Mouse (Mus musculus): ENCODE measurements at regions not wholly inside any gene's neighbourhood (a gene's known extent, or its start where the extent isn't known, plus 50 kb on each side); places are given as distances from the start of the nearest gene placed in this dataset.

DNA sequence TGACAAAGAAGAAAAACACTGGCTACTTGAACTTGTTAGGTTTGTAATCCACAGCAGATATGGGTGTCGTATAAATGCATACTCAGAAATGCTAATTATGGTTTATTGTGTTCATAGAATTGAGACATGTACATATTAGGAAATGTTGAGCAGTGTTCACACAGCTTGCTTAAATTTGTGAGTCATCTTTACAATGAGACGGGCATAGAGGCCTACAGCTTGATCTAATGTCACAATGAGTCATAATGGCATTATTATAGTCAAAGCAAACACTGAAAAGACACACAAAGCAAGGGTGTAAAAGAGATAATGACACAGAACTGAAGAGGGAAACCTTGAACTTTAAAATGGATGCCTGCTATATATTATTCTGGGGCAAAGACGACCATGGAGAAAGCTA, 103.7 kb upstream of the Akr1e1 start:
- no peak for TF ChIP-seq MYOD1 (IDR thresholded peaks at IDR 0.05; ENCODE audit: control insufficient read depth in 1 of 3, insufficient read length in 2 of 3, low read depth in 2 of 3)
- no peak for TF ChIP-seq POLR2A (IDR thresholded peaks at IDR 0.05; ENCODE audit: insufficient read length, low read depth)
- TF ChIP-seq CEBPB (IDR thresholded peaks at IDR 0.05; ENCODE audit: insufficient read depth, poor library complexity, severe bottlenecking), result no peak
- no peak for TF ChIP-seq MAX (IDR thresholded peaks at IDR 0.05; ENCODE audit: low read depth)
- no peak for TF ChIP-seq MYOG (IDR thresholded peaks at IDR 0.05; ENCODE audit: control insufficient read depth in 1 of 3, insufficient read depth in 1 of 3, insufficient read length in 2 of 3, low read depth in 2 of 3)
- no peak for TF ChIP-seq TCF12 (IDR thresholded peaks at IDR 0.05; ENCODE audit: insufficient read depth, poor library complexity, severe bottlenecking)
- no peak for TF ChIP-seq E2F4 (IDR thresholded peaks at IDR 0.05; ENCODE audit: insufficient read depth)
- no peak for TF ChIP-seq USF1 (IDR thresholded peaks at IDR 0.05; ENCODE audit: low read depth)
- no peak for TF ChIP-seq POLR2AphosphoS2 (IDR thresholded peaks at IDR 0.05; ENCODE audit: insufficient read length, low read depth)
- TF ChIP-seq TCF3 (IDR thresholded peaks at IDR 0.05; ENCODE audit: insufficient read length, low read depth), result no peak
